19 mouse cellular contexts compared by ENCODE assay signal in genomic region chr8:88542596-88543213, GRCm38 (mm10). TPM values are rescaled to one million over a fixed set of nuclear protein-coding genes. Genes with fewer than 3 reads are reported as not detected.
A peak's percentile ranks its signal among the peaks of the same experiment; 100 is the strongest.
DNase-seq lines count a peak whose midpoint lies in the region; ATAC-seq and TF ChIP-seq lines count a peak whose summit lies in the region.
"Had no signal": no experiment of that assay in that cellular context is flagged by ENCODE, and none has a peak within 500 bp of the region (broad histone marks: within the 10 kb centered on the region; RNA-seq: fewer than 3 reads in every experiment).

No protein-coding gene starts in this region.

- H3K27me3 ChIP-seq in heart, embryonic 10.5 days (ENCODE audit: insufficient read depth, poor library complexity, severe bottlenecking) = no peaks in the 10 kb centered on the region
- H3K27me3 ChIP-seq in intestine, embryonic 16.5 days (replicated peaks; ENCODE audit: control insufficient read depth, insufficient read depth, low read length) = no peaks in the 10 kb centered on the region
- no peaks in the 10 kb centered on the region for H3K27me3 ChIP-seq in intestine, postnatal 0 days (replicated peaks; ENCODE audit: control insufficient read depth, insufficient read depth, low read length)
- H3K27me3 ChIP-seq in limb, embryonic 12.5 days = no peaks in the 10 kb centered on the region
- no peaks in the 10 kb centered on the region for H3K27me3 ChIP-seq in midbrain, embryonic 13.5 days
- H3K27me3 ChIP-seq: forebrain, embryonic 15.5 days; heart, embryonic 12.5 days had no signal

- H3K4me3 ChIP-seq in heart, embryonic 10.5 days = no peak overlapping the region
- H3K4me3 ChIP-seq in intestine, embryonic 16.5 days (ENCODE audit: low read length) = no peak overlapping the region
- no peak overlapping the region for H3K4me3 ChIP-seq in intestine, postnatal 0 days (ENCODE audit: low read depth, low read length)
- H3K4me3 ChIP-seq in limb, embryonic 12.5 days (replicated peaks) = no peak overlapping the region
- H3K4me3 ChIP-seq in midbrain, embryonic 13.5 days (replicated peaks) = no peak overlapping the region
- H3K4me3 ChIP-seq: forebrain, embryonic 15.5 days; heart, embryonic 12.5 days; layer of hippocampus, adult 2 months; left cerebral cortex, adult 2 months had no signal

- peak overlapping the region; percentile 4; the same call in 1 of the 2 replicates for H3K27ac ChIP-seq in heart, embryonic 10.5 days
- H3K27ac ChIP-seq in intestine, embryonic 16.5 days (ENCODE audit: low read length) = 0 out of 2 replicates have a peak overlapping the region, but pooled peaks have one; percentile 4
- no peak overlapping the region for H3K27ac ChIP-seq in intestine, postnatal 0 days (ENCODE audit: low read depth, low read length)
- H3K27ac ChIP-seq in limb, embryonic 12.5 days = peak overlapping the region; percentile 35; the same call in 1 of the 2 replicates
- no peak overlapping the region for H3K27ac ChIP-seq in midbrain, embryonic 13.5 days
- H3K27ac ChIP-seq: forebrain, embryonic 15.5 days; kidney, postnatal 0 days; layer of hippocampus, adult 2 months; left cerebral cortex, adult 2 months had no signal

- no peak for DNase-seq in heart, embryonic 10.5 days (ENCODE audit: low spot score)
- DNase-seq in heart, adult 9 months (ENCODE audit: low spot score in 2 of 2) = no peak
- peak; percentile 54 for DNase-seq in lung, postnatal 36 days
- DNase-seq: cerebellum, adult 11-12 months; embryo, embryonic 11 days; liver; retina, postnatal 1 day; thymus, postnatal 14 days had no signal

- H3K4me1 ChIP-seq in heart, embryonic 10.5 days = peaks cover 40% of the 10 kb centered on the region
- peaks cover 25% of the 10 kb centered on the region for H3K4me1 ChIP-seq in intestine, embryonic 16.5 days (ENCODE audit: control insufficient read depth, insufficient read depth, low read length)
- H3K4me1 ChIP-seq in intestine, postnatal 0 days (replicated peaks; ENCODE audit: control insufficient read depth, insufficient read depth, low read length) = 0 out of 2 replicates have a peak, but pooled peaks cover 3% of the 10 kb centered on the region
- peaks cover 47% of the 10 kb centered on the region for H3K4me1 ChIP-seq in limb, embryonic 12.5 days (replicated peaks)
- H3K4me1 ChIP-seq in midbrain, embryonic 13.5 days (replicated peaks) = peaks cover 12% of the 10 kb centered on the region

- 82% methylated on average over 9 of the region's 9 CpGs for WGBS in heart, embryonic 10.5 days
- 78% methylated on average over 9 of the region's 9 CpGs for WGBS in intestine, embryonic 16.5 days
- 83% methylated on average over 9 of the region's 9 CpGs for WGBS in intestine, postnatal 0 days
- WGBS in limb, embryonic 12.5 days = 83% methylated on average over 9 of the region's 9 CpGs
- 92% methylated on average over 9 of the region's 9 CpGs for WGBS in midbrain, embryonic 13.5 days

- no peak for ATAC-seq in intestine, embryonic 16.5 days
- ATAC-seq in intestine, postnatal 0 days = no peak
- no peak for ATAC-seq in limb, embryonic 12.5 days (ENCODE audit: insufficient number of reproducible peaks, insufficient read depth, low FRiP score, low TSS enrichment, low read depth)
- ATAC-seq in midbrain, embryonic 13.5 days = no peak; the same call in 1 of the 2 replicates
- ATAC-seq: CD4-positive, CD25-positive, alpha-beta regulatory T cell, adult 4 months; forebrain, embryonic 15.5 days had no signal

- no peak overlapping the region for H3K4me2 ChIP-seq in intestine, embryonic 16.5 days (ENCODE audit: low read depth, low read length)
- no peak overlapping the region for H3K4me2 ChIP-seq in intestine, postnatal 0 days (replicated peaks; ENCODE audit: low read depth)
- no peak overlapping the region for H3K4me2 ChIP-seq in limb, embryonic 12.5 days
- no peak overlapping the region for H3K4me2 ChIP-seq in midbrain, embryonic 13.5 days (replicated peaks)
- H3K4me2 ChIP-seq: forebrain, embryonic 15.5 days; heart, embryonic 12.5 days; midbrain, embryonic 11.5 days had no signal

- no peak for TF ChIP-seq CTCF in intestine, postnatal 0 days (IDR thresholded peaks at IDR 0.05; ENCODE audit: low read depth)

- H3K9me3 ChIP-seq in heart, embryonic 10.5 days = no peaks in the 10 kb centered on the region
- H3K9me3 ChIP-seq in intestine, embryonic 16.5 days (ENCODE audit: control insufficient read depth, low read length) = no peaks in the 10 kb centered on the region
- H3K9me3 ChIP-seq in intestine, postnatal 0 days (ENCODE audit: control insufficient read depth) = no peaks in the 10 kb centered on the region
- no peaks in the 10 kb centered on the region for H3K9me3 ChIP-seq in limb, embryonic 12.5 days
- H3K9me3 ChIP-seq in midbrain, embryonic 13.5 days = no peaks in the 10 kb centered on the region
- H3K9me3 ChIP-seq: forebrain, embryonic 15.5 days; heart, embryonic 12.5 days had no signal

- no peak overlapping the region for H3K9ac ChIP-seq in intestine, embryonic 16.5 days (ENCODE audit: low read depth, low read length)
- no peak overlapping the region for H3K9ac ChIP-seq in intestine, postnatal 0 days (ENCODE audit: low read depth, low read length)
- no peak overlapping the region for H3K9ac ChIP-seq in limb, embryonic 12.5 days (replicated peaks)
- no peak overlapping the region for H3K9ac ChIP-seq in midbrain, embryonic 13.5 days (replicated peaks)
- H3K9ac ChIP-seq: forebrain, embryonic 15.5 days; heart, embryonic 12.5 days had no signal

- no peaks in the 10 kb centered on the region for H3K36me3 ChIP-seq in heart, embryonic 10.5 days
- H3K36me3 ChIP-seq in intestine, embryonic 16.5 days (ENCODE audit: control insufficient read depth, insufficient read depth, low read length) = no peaks in the 10 kb centered on the region
- H3K36me3 ChIP-seq in intestine, postnatal 0 days (ENCODE audit: control insufficient read depth, insufficient read depth) = no peaks in the 10 kb centered on the region
- peaks cover 30% of the 10 kb centered on the region for H3K36me3 ChIP-seq in limb, embryonic 12.5 days
- H3K36me3 ChIP-seq in midbrain, embryonic 13.5 days = peaks cover 8% of the 10 kb centered on the region
- H3K36me3 ChIP-seq: forebrain, embryonic 15.5 days; heart, embryonic 12.5 days had no signal

RNA-seq across cellular contexts. Expression of gene Nkd1, which starts 21.6 kb away (rescaled TPM):
- polyA plus RNA-seq in heart, embryonic 10.5 days (2016; fragmentation: Nextera tagmentation; extraction: Ambion mirVana) = 21.9 and 38.0 TPM in 2 replicates
- polyA plus RNA-seq in intestine, embryonic 16.5 days (2015; fragmentation: Nextera tagmentation; extraction: Ambion mirVana) = 27.8 and 28.4 TPM in 2 replicates
- 24.5 and 26.2 TPM in 2 replicates for polyA plus RNA-seq in intestine, postnatal 0 days (2015; fragmentation: Nextera tagmentation; extraction: Ambion mirVana)
- 64.0 and 72.1 TPM in 2 replicates for polyA plus RNA-seq in limb, embryonic 12.5 days (2016; fragmentation: Nextera tagmentation; extraction: Ambion mirVana)
- 68.4 and 79.8 TPM in 2 replicates for polyA plus RNA-seq in midbrain, embryonic 13.5 days (2015; fragmentation: Nextera tagmentation; extraction: Ambion mirVana)
- polyA plus RNA-seq: CD4-positive, CD25-positive, alpha-beta regulatory T cell, adult 4 months had no signal

Comparison
In these comparisons a context has a peak if more than half of its experiments do, and no peak if none do; other contexts are left out.
1. H3K27ac ChIP-seq: peak in heart, embryonic 10.5 days (single experiment), intestine, embryonic 16.5 days (single experiment) and limb, embryonic 12.5 days (single experiment); none in intestine, postnatal 0 days (single experiment) and midbrain, embryonic 13.5 days (single experiment).